Mouse (Mus musculus) kidney, adult 2 months (tissue): ENCODE results near the gene Cdc20b.

Source experiments
- CTCF ChIP-seq: fragments of 200-500 bp; conservative IDR thresholded peaks from 2 replicates; pipeline ENCODE4 v1.5.1; 2011; ENCODE audit warnings: low read depth, mild to moderate bottlenecking, control low read depth, low read length, moderate library complexity, mixed read lengths; ENCODE audit not compliant: insufficient read depth, insufficient read length
- POLR2A ChIP-seq: fragments of 200-500 bp; IDR thresholded peaks from one replicate; pipeline ENCODE4 v1.6.1; 2011; ENCODE audit warnings: low read depth, low read length, control low read depth

DNA sequence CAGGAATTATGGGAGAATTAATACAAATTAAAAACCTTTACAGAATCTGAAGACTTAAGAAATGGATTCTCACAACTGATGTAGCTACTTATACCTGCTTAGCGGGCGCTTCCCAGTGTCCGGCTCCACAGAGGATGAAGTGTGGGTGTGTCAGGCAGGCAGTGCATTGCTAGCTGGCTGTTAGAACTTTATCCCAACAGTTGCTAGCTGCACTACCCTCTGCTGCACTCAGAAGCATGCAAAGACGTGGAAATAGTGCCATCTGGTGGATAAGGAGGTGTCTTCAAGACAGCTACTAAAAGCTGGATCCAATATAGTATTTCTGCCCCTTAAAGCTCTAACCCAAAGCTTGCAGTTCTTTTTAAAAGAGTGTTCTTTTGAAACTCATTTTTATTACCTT lies 941 bp downstream of the Cdc20b start:
- TF ChIP-seq CTCF: peak; percentile 84
- TF ChIP-seq POLR2A: no peak
